Mouse (Mus musculus) G1E (cell line): Measurements from ENCODE around the gene Mrpl52.

Source experiments
- CTCF ChIP-seq: IDR thresholded peaks from 2 replicates; pipeline ENCODE4 v1.5.1; 2012; ENCODE audit warnings: low read depth, low read length, inconsistent platforms, mixed read lengths
- GATA1 ChIP-seq: IDR thresholded peaks from 2 replicates; pipeline ENCODE4 v1.6.1; 2012; ENCODE audit warnings: borderline replicate concordance, low read length, inconsistent platforms, mixed read lengths
- POLR2AphosphoS5 ChIP-seq: IDR thresholded peaks from 2 replicates; pipeline ENCODE4 v1.6.1; 2012; ENCODE audit warnings: low read depth, low read length, inconsistent platforms; ENCODE audit not compliant: insufficient replicate concordance
- TAL1 ChIP-seq: conservative IDR thresholded peaks from 2 replicates; pipeline ENCODE4 v1.6.1; 2012; ENCODE audit warnings: low read depth, low read length, inconsistent platforms, mixed read lengths

DNA sequence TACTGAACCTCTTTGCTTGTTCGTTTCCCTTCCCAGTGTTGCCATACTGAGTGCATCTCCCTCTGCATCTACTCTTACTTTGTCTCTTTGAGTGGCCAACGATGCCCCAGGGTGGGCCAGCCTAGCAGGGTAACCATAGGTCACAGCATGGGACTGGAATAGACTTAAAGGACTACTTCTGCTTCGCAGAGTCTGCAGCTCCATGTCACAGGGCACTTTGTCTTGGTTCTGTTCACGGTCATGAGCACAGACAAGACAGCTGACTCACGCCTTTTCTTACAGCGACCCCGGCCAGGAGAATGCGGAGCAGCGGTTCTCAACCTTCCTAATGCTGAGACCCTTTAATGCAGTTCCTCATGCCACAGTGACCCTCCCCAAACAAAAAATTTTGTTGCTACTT is 44.1 kb upstream of the Mrpl52 start:
- TF ChIP-seq GATA1 (no peak), CTCF (no peak), TAL1 (no peak), POLR2AphosphoS5 (no peak)
